Mouse (Mus musculus): Measurements from ENCODE around the gene Tspan3.

DNA sequence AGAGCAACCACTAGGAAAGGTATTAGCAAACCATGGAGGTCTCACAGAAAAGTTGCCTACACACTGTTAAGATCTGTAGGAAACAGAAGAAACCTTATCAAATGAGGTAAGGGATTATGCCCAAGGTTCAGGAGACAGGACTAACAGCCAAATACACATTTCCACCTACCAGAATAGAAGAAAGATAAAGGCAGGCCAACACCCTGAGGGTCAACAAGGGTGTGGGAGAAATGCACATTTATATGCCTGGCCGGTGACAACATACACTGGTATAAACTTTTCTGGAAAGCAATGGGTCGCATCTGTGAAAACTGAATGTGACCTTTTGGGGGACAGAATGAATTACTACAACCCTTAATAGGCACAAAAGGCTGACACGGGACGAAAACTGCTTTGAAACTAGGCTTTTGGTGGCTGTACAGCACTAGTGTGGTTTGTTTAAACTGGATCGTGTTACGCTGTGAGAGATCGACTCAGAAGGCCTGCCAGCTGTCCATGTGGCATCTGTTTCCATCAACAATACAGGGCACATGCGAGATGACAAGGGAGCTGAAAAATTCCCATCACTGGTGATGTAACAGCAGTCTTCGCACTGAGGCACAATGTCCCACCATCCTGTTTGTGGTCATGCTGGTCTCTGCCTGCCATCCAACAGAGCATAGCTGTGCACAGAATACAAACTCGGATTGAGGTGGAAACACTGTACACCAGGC lies 33.3 kb downstream of the Tspan3 start:
- TF ChIP-seq CTCF (IDR thresholded peaks at IDR 0.05; ENCODE audit: borderline replicate concordance, control insufficient read depth, extremely low read depth, insufficient read depth, low read length, poor library complexity): no peak
- TF ChIP-seq POLR2A (IDR thresholded peaks at IDR 0.05; ENCODE audit: control insufficient read depth, extremely low read depth, insufficient read depth, low read length, poor library complexity): no peak

Data from thymus, adult 2 months (tissue).